ENCODE assay signal across 9 mouse cellular contexts in the genomic region with DNA sequence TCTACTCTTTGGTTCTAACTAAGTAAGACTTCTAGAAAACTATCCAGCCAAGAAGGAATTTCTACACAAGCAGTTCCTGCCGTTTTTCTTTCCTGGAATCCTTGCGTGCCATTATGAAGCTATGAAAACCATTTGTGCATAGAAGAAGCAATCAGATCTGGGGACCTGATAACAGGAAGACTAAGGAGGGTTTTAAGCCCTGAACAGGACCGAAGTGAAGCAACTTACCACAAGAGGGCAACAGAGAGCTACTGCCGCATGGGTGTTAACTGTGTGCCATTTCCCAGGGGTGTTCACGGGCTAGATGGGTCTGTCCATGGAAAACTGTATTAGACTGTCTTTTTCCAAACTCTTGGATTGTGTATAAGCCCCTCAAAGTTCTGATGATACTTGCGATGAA. TPM values are rescaled to one million over a fixed set of nuclear protein-coding genes. Genes with fewer than 3 reads are reported as not detected.
DNase-seq lines count a peak whose midpoint lies in the region; ATAC-seq and TF ChIP-seq lines count a peak whose summit lies in the region.
"Had no signal": no experiment of that assay in that cellular context is flagged by ENCODE, and none has a peak within 500 bp of the region (broad histone marks: within the 10 kb centered on the region; RNA-seq: fewer than 3 reads in every experiment).

No protein-coding gene starts in this region.

- TF ChIP-seq RAD21 in CH12.LX (IDR thresholded peaks at IDR 0.05; ENCODE audit: low read depth, low read length) = peak; percentile 68

- H3K27ac ChIP-seq in CH12.LX (ENCODE audit: insufficient read depth, low read depth) = no peak overlapping the region
- no peak overlapping the region for H3K27ac ChIP-seq in embryonic facial prominence, embryonic 12.5 days
- H3K27ac ChIP-seq in heart, postnatal 0 days (ENCODE audit: low read depth) = no peak overlapping the region
- H3K27ac ChIP-seq in liver, embryonic 12.5 days = no peak overlapping the region
- H3K27ac ChIP-seq in neural tube, embryonic 11.5 days (ENCODE audit: low read depth, low read length) = no peak overlapping the region

- H3K9me3 ChIP-seq in CH12.LX (replicated peaks; ENCODE audit: low read length) = no peaks in the 10 kb centered on the region
- no peaks in the 10 kb centered on the region for H3K9me3 ChIP-seq in embryonic facial prominence, embryonic 12.5 days
- H3K9me3 ChIP-seq in heart, postnatal 0 days (replicated peaks; ENCODE audit: control insufficient read depth, low read length) = no peaks in the 10 kb centered on the region
- no peaks in the 10 kb centered on the region for H3K9me3 ChIP-seq in liver, embryonic 12.5 days (replicated peaks)
- H3K9me3 ChIP-seq in neural tube, embryonic 11.5 days (ENCODE audit: control insufficient read depth, low read length) = no peaks in the 10 kb centered on the region

- WGBS in embryonic facial prominence, embryonic 12.5 days = 11% methylated on average over 6 of the region's 6 CpGs
- WGBS in heart, postnatal 0 days = 13% methylated on average over 6 of the region's 6 CpGs
- 15% methylated on average over 6 of the region's 6 CpGs for WGBS in liver, embryonic 12.5 days (ENCODE audit: insufficient replicate concordance)
- WGBS in neural tube, embryonic 11.5 days = 12% methylated on average over 6 of the region's 6 CpGs

- DNase-seq in CH12.LX (ENCODE audit: extremely low read depth) = peak; percentile 74
- DNase-seq in adrenal gland, postnatal 36 days = peak; percentile 76 to 81
- peak; percentile 44 for DNase-seq in heart, postnatal 0 days (ENCODE audit: low spot score)
- DNase-seq in kidney, postnatal 25 days = peak; percentile 80 to 86
- DNase-seq in neural tube, embryonic 11.5 days (ENCODE audit: low spot score) = peak; percentile 71
- peak; percentile 38 for DNase-seq in testis, postnatal 14 days (ENCODE audit: low spot score)

- in situ Hi-C loops in CH12.LX (cut with MboI; ENCODE audit: low pct_ligation_motif_present, low pct_unique_long_range_greater_than_20kb, low sequenced_read_pairs) = no loop called here

- no peak for TF ChIP-seq POLR2A in CH12.LX (IDR thresholded peaks at IDR 0.05; ENCODE audit: low read depth, low read length)

- H3K36me3 ChIP-seq in CH12.LX (replicated peaks in 1 of 2; ENCODE audit: control insufficient read depth in 1 of 2, insufficient read depth in 1 of 2, low read length in 1 of 2) = no peaks in the 10 kb centered on the region
- H3K36me3 ChIP-seq in embryonic facial prominence, embryonic 12.5 days = no peaks in the 10 kb centered on the region
- no peaks in the 10 kb centered on the region for H3K36me3 ChIP-seq in heart, postnatal 0 days (replicated peaks; ENCODE audit: control insufficient read depth, insufficient read depth, low read length)
- H3K36me3 ChIP-seq in liver, embryonic 12.5 days = no peaks in the 10 kb centered on the region
- no peaks in the 10 kb centered on the region for H3K36me3 ChIP-seq in neural tube, embryonic 11.5 days (ENCODE audit: control insufficient read depth, insufficient read depth, low read length)

- ATAC-seq in embryonic facial prominence, embryonic 12.5 days (ENCODE audit: insufficient number of reproducible peaks, insufficient read depth, low FRiP score, low TSS enrichment) = 0 out of 2 replicates have a peak, but pooled peaks have one; percentile 81
- ATAC-seq in heart, postnatal 0 days (ENCODE audit: insufficient read depth, low read depth) = peak; percentile 73
- ATAC-seq in liver, embryonic 12.5 days = peak; percentile 57; the same call in 1 of the 2 replicates
- ATAC-seq in neural tube, embryonic 11.5 days (ENCODE audit: insufficient read depth, low FRiP score, low TSS enrichment) = peak; percentile 71

- peak; percentile 88 to 98 for TF ChIP-seq CTCF in CH12.LX (conservative IDR thresholded peaks at IDR 0.05 in 1 of 2, IDR thresholded peaks at IDR 0.05 in 1 of 2; ENCODE audit: low read depth in 2 of 2, low read length in 2 of 2)
- peak; percentile 92 for TF ChIP-seq CTCF in heart, postnatal 0 days (IDR thresholded peaks at IDR 0.05; ENCODE audit: low read depth)

- no peak for TF ChIP-seq EP300 in CH12.LX (IDR thresholded peaks at IDR 0.05; ENCODE audit: low read length)
- no peak for TF ChIP-seq EP300 in heart, postnatal 0 days (IDR thresholded peaks at IDR 0.05; ENCODE audit: low read depth)

- no peaks in the 10 kb centered on the region; a peak in 1 of 4 replicates for H3K4me1 ChIP-seq in CH12.LX (ENCODE audit: control insufficient read depth in 1 of 2, insufficient read depth in 2 of 2)
- H3K4me1 ChIP-seq in embryonic facial prominence, embryonic 12.5 days = 0 out of 2 replicates have a peak, but pooled peaks cover 3% of the 10 kb centered on the region
- H3K4me1 ChIP-seq in heart, postnatal 0 days (ENCODE audit: control insufficient read depth, insufficient read depth) = no peaks in the 10 kb centered on the region
- no peaks in the 10 kb centered on the region for H3K4me1 ChIP-seq in liver, embryonic 12.5 days
- H3K4me1 ChIP-seq in neural tube, embryonic 11.5 days (ENCODE audit: control insufficient read depth, insufficient read depth, low read length) = no peaks in the 10 kb centered on the region

- no peaks in the 10 kb centered on the region for H3K79me2 ChIP-seq in CH12.LX (replicated peaks; ENCODE audit: control insufficient read depth, extremely low read depth, insufficient read depth, poor library complexity, severe bottlenecking)

- H3K4me3 ChIP-seq in CH12.LX (replicated peaks in 1 of 3; ENCODE audit: low read depth in 2 of 3, low read length in 2 of 3, poor library complexity in 1 of 3) = no peak overlapping the region
- H3K4me3 ChIP-seq in embryonic facial prominence, embryonic 12.5 days = no peak overlapping the region
- no peak overlapping the region for H3K4me3 ChIP-seq in heart, postnatal 0 days (ENCODE audit: low read depth, low read length)
- no peak overlapping the region for H3K4me3 ChIP-seq in liver, embryonic 12.5 days
- H3K4me3 ChIP-seq in neural tube, embryonic 11.5 days (ENCODE audit: low read depth, low read length) = no peak overlapping the region

- no peak overlapping the region for H3K9ac ChIP-seq in CH12.LX (ENCODE audit: insufficient read depth, low read depth)
- H3K9ac ChIP-seq in embryonic facial prominence, embryonic 12.5 days = no peak overlapping the region
- H3K9ac ChIP-seq in heart, postnatal 0 days (replicated peaks; ENCODE audit: low read depth, low read length) = no peak overlapping the region
- H3K9ac ChIP-seq in liver, embryonic 12.5 days = no peak overlapping the region
- no peak overlapping the region for H3K9ac ChIP-seq in neural tube, embryonic 11.5 days (ENCODE audit: low read length)

- dilution Hi-C loops in CH12.LX (cut with MboI; ENCODE audit: extremely low pct_ligation_motif_present, extremely low pct_unique_long_range_greater_than_20kb, low sequenced_read_pairs) = no loop called here

- peak overlapping the region; percentile 19; the same call in 1 of the 2 replicates for H3K4me2 ChIP-seq in CH12.LX (ENCODE audit: insufficient read depth, low read depth, poor library complexity, severe bottlenecking)
- H3K4me2 ChIP-seq in embryonic facial prominence, embryonic 12.5 days (replicated peaks) = no peak overlapping the region
- no peak overlapping the region for H3K4me2 ChIP-seq in heart, postnatal 0 days (ENCODE audit: low read depth, low read length)
- no peak overlapping the region for H3K4me2 ChIP-seq in liver, embryonic 12.5 days
- H3K4me2 ChIP-seq in neural tube, embryonic 11.5 days (ENCODE audit: low read depth) = no peak overlapping the region

- H3K27me3 ChIP-seq in CH12.LX (replicated peaks) = no peaks in the 10 kb centered on the region
- no peaks in the 10 kb centered on the region for H3K27me3 ChIP-seq in embryonic facial prominence, embryonic 12.5 days
- no peaks in the 10 kb centered on the region for H3K27me3 ChIP-seq in heart, postnatal 0 days (ENCODE audit: control insufficient read depth, insufficient read depth, low read length)
- 0 out of 2 replicates have a peak, but pooled peaks cover 2% of the 10 kb centered on the region for H3K27me3 ChIP-seq in liver, embryonic 12.5 days (replicated peaks)
- no peaks in the 10 kb centered on the region for H3K27me3 ChIP-seq in neural tube, embryonic 11.5 days (ENCODE audit: control insufficient read depth, insufficient read depth, low read length)

TF ChIP-seq in CH12.LX, 34 proteins besides CTCF, POLR2A, EP300 and RAD21 (continues in another document):
- peak; percentile 73 for TF ChIP-seq SMC3 (IDR thresholded peaks at IDR 0.05; ENCODE audit: low read depth, low read length)

RNA-seq across cellular contexts. Expression of gene Ccna1, which starts 24.8 kb away (rescaled TPM):
- total RNA-seq in CH12.LX (2012; rRNA removed) (not detected in 2 replicates), CH12.LX (2014; rRNA removed) (not detected in 2 replicates)
- polyA plus RNA-seq in CH12.LX (2012; ENCODE audit: insufficient read length, low read depth) = not detected in 2 replicates
- not detected for total RNA-seq in adrenal gland, postnatal 36 days (2021)
- polyA plus RNA-seq in embryonic facial prominence, embryonic 12.5 days (2016; fragmentation: Nextera tagmentation; extraction: Ambion mirVana) = 2.8 and 3.1 TPM in 2 replicates
- 0.08 and 1.3 TPM in 2 replicates for total RNA-seq in heart, postnatal 0 days (2014; rRNA removed; ENCODE audit: low replicate concordance)
- polyA plus RNA-seq in heart, postnatal 0 days (2015; fragmentation: Nextera tagmentation; extraction: Ambion mirVana) = 0.15 and 0.29 TPM in 2 replicates
- polyA plus RNA-seq in liver, embryonic 12.5 days (2016; fragmentation: Nextera tagmentation; extraction: Ambion mirVana) = 0.43 and 0.98 TPM in 2 replicates
- 2.0 and 2.6 TPM in 2 replicates for polyA plus RNA-seq in neural tube, embryonic 11.5 days (2014; fragmentation: Nextera tagmentation; extraction: Ambion mirVana)

RNA-seq across cellular contexts. Expression of gene Spg20, which starts 31.9 kb away (rescaled TPM):
- total RNA-seq in CH12.LX (2012; rRNA removed) (31.5 and 34.5 TPM in 2 replicates), CH12.LX (2014; rRNA removed) (37.6 and 38.2 TPM in 2 replicates)
- polyA plus RNA-seq in CH12.LX (2012; ENCODE audit: insufficient read length, low read depth) = 43.0 and 51.3 TPM in 2 replicates
- total RNA-seq in adrenal gland, postnatal 36 days (2021) = 10 to 100 TPM; 40.6 to 59.0 TPM
- polyA plus RNA-seq in embryonic facial prominence, embryonic 12.5 days (2016; fragmentation: Nextera tagmentation; extraction: Ambion mirVana) = 82.4 and 86.5 TPM in 2 replicates
- 20.7 and 22.0 TPM in 2 replicates for total RNA-seq in heart, postnatal 0 days (2014; rRNA removed; ENCODE audit: low replicate concordance)
- 17.7 and 20.6 TPM in 2 replicates for polyA plus RNA-seq in heart, postnatal 0 days (2015; fragmentation: Nextera tagmentation; extraction: Ambion mirVana)
- polyA plus RNA-seq in liver, embryonic 12.5 days (2016; fragmentation: Nextera tagmentation; extraction: Ambion mirVana) = 15.8 and 16.2 TPM in 2 replicates
- polyA plus RNA-seq in neural tube, embryonic 11.5 days (2014; fragmentation: Nextera tagmentation; extraction: Ambion mirVana) = 55.4 and 55.5 TPM in 2 replicates

RNA-seq across cellular contexts. Expression of gene Ccdc169, which starts 57.1 kb away (rescaled TPM):
- 0.08 and 0.13 TPM in 2 replicates for total RNA-seq in CH12.LX (2012; rRNA removed)
- 0.15 TPM in 1 of 2 replicates, not detected in the other for total RNA-seq in CH12.LX (2014; rRNA removed)
- polyA plus RNA-seq in CH12.LX (2012; ENCODE audit: insufficient read length, low read depth) = 0.10 and 0.14 TPM in 2 replicates
- total RNA-seq in adrenal gland, postnatal 36 days (2021) = under 1 TPM in 1 of 2 experiments, not detected in 1; 0.33 TPM
- polyA plus RNA-seq in embryonic facial prominence, embryonic 12.5 days (2016; fragmentation: Nextera tagmentation; extraction: Ambion mirVana) = 0.08 and 0.10 TPM in 2 replicates
- total RNA-seq in heart, postnatal 0 days (2014; rRNA removed; ENCODE audit: low replicate concordance) = not detected in 2 replicates
- polyA plus RNA-seq in heart, postnatal 0 days (2015; fragmentation: Nextera tagmentation; extraction: Ambion mirVana) = not detected in 2 replicates
- not detected in 2 replicates for polyA plus RNA-seq in liver, embryonic 12.5 days (2016; fragmentation: Nextera tagmentation; extraction: Ambion mirVana)
- 0.19 TPM in 1 of 2 replicates, not detected in the other for polyA plus RNA-seq in neural tube, embryonic 11.5 days (2014; fragmentation: Nextera tagmentation; extraction: Ambion mirVana)
- polyA plus RNA-seq: heart, embryonic 14.5 days had no signal
